Mouse (Mus musculus) kidney, postnatal 0 days (tissue): ENCODE measurements at regions not wholly inside any gene's neighbourhood (a gene's known extent, or its start where the extent isn't known, plus 50 kb on each side); places are given as distances from the start of the nearest gene placed in this dataset.

Source experiments
- ATAC-seq: fragments of 200-750 bp; cut with Nextera tagmentation; replicated peaks from 2 replicates; pipeline ENCODE4 v1.8.0; 2017; ENCODE audit warnings: low read depth, moderate number of reproducible peaks, moderate TSS enrichment, moderate library complexity; ENCODE audit not compliant: low FRiP score
- DNase-seq: peaks from one replicate; pipeline ENCODE4 v3.0.0-alpha.2; 2016; ENCODE audit warnings: low spot score
- H3K27ac ChIP-seq: fragments of 300-500 bp; sonication (generic); 2 replicates; pipeline ENCODE4 v1.5.1; 2014; ENCODE audit warnings: mild to moderate bottlenecking
- H3K27me3 ChIP-seq: fragments of 300-500 bp; sonication (generic); 2 replicates; pipeline ENCODE4 v1.6.1; 2014; ENCODE audit warnings: low read length, mixed read lengths; ENCODE audit not compliant: insufficient read depth
- H3K36me3 ChIP-seq: fragments of 300-500 bp; sonication (generic); 2 replicates; pipeline ENCODE4 v1.6.1; 2014; ENCODE audit warnings: low read length, mixed read lengths; ENCODE audit not compliant: insufficient read depth
- H3K4me1 ChIP-seq: fragments of 300-500 bp; sonication (generic); replicated peaks from 2 replicates; pipeline ENCODE4 v1.6.1; 2014; ENCODE audit warnings: antibody characterized with exemption, low read length, mixed read lengths; ENCODE audit not compliant: insufficient read depth
- H3K4me2 ChIP-seq: fragments of 300-500 bp; sonication (generic); 2 replicates; pipeline ENCODE4 v1.6.1; 2014; ENCODE audit warnings: mild to moderate bottlenecking, low read length, moderate library complexity, mixed read lengths
- H3K4me3 ChIP-seq: fragments of 300-500 bp; sonication (generic); replicated peaks from 2 replicates; pipeline ENCODE4 v1.5.1; 2014; ENCODE audit warnings: low read depth, low read length
- H3K9ac ChIP-seq: fragments of 300-500 bp; sonication (generic); 2 replicates; pipeline ENCODE4 v1.6.1; 2014; ENCODE audit warnings: low read depth, low read length
- H3K9me3 ChIP-seq: fragments of 300-500 bp; sonication (generic); replicated peaks from 2 replicates; pipeline ENCODE4 v1.6.1; 2016; ENCODE audit warnings: low read length, inconsistent platforms, mixed read lengths
- CTCF ChIP-seq: IDR thresholded peaks from 2 replicates; pipeline ENCODE4 v1.5.1; 2016; ENCODE audit warnings: antibody characterized with exemption, low read depth, mild to moderate bottlenecking, moderate library complexity
- WGBS: fragments of 180-500 bp; shearing (Covaris S2); extraction: QIAGEN DNeasy Blood & Tissue Kit; methylation state at CpG from one replicate; pipeline ENCODE4 v1.1.7; 2014; 5-methylcytosine and 5-hydroxymethylcytosine counted together

GRCm38 (mm10) chr17:45341573-45341972, 92.0 kb downstream of the Cdc5l start:
- 81% methylated on average over 6 of the region's 6 CpGs for WGBS
- no peak for DNase-seq
- no peak overlapping the region for H3K4me3 ChIP-seq
- H3K9ac ChIP-seq: no peak overlapping the region
- TF ChIP-seq CTCF: no peak
- no peaks in the 10 kb centered on the region for H3K9me3 ChIP-seq
- H3K4me1 ChIP-seq: no peaks in the 10 kb centered on the region
- no peaks in the 10 kb centered on the region for H3K36me3 ChIP-seq
- 0 out of 2 replicates have a peak, but pooled peaks cover 3% of the 10 kb centered on the region for H3K27me3 ChIP-seq
- no peak overlapping the region for H3K27ac ChIP-seq
- no peak overlapping the region for H3K4me2 ChIP-seq
- no peak for ATAC-seq

- Histone ChIP-seq H3K4me1 (no peaks in the 10 kb centered on the region), H3K4me2 (no peak overlapping the region), H3K9me3 (no peaks in the 10 kb centered on the region), H3K9ac (no peak overlapping the region), H3K4me3 (no peak overlapping the region), H3K36me3 (no peaks in the 10 kb centered on the region), H3K27me3 (0 out of 2 replicates have a peak, but pooled peaks cover 3% of the 10 kb centered on the region), H3K27ac (no peak overlapping the region)
- TF ChIP-seq CTCF: no peak
- no peak for ATAC-seq
- DNase-seq: no peak
- WGBS: 50% methylated on average over 4 of the region's 4 CpGs
These were observed 92.7 kb downstream of the Cdc5l start for GRCm38 (mm10) chr17:45340851-45341250.

DNA sequence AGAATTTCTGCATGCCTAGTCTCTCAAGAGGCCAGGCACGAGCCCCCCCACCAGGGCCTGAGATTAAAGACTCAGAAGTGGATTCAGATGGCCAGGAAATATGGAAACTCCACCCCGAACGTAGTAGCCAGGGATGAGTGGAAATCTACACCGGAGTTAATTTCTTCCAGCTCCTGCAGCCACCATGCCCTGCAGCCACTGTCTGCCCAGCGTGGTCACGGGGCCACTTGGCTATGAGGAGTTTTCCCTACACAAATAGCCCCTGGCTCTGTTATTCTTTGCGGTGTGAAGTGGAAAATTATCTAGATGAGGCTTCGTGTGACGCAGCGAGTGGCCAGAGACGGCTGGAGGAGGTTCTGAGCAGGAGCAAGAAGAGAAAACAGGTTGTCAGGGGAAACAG, 94.3 kb downstream of the Cdc5l start:
- H3K36me3 ChIP-seq: no peaks in the 10 kb centered on the region
- DNase-seq: no peak

DNA sequence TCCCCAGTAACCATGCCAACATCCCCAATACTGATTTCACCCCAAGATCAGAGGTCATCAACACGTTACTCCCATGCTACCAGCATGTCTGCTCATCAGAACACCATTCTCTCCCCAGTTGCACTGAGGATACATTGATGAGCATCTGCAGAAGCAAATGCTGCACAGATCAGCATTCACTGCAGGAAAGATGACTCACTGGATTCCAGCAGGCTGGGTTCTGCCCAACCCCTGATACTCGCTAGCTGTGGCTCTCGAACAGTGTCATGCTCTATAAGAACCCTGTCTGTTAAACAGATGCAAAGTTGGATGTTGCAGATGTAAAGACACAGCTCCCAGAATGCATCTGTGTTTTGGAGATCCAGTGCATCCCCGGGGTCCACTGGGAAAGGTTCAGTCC, 95.5 kb downstream of the Cdc5l start:
- Histone ChIP-seq H3K4me1 (no peaks in the 10 kb centered on the region), H3K9ac (no peak overlapping the region), H3K36me3 (no peaks in the 10 kb centered on the region), H3K9me3 (no peaks in the 10 kb centered on the region), H3K27me3 (0 out of 2 replicates have a peak, but pooled peaks cover 3% of the 10 kb centered on the region), H3K4me3 (no peak overlapping the region), H3K27ac (no peak overlapping the region), H3K4me2 (no peak overlapping the region)
- TF ChIP-seq CTCF: no peak
- DNase-seq (no peak), ATAC-seq (no peak)
- 83% methylated on average over 4 of the region's 4 CpGs for WGBS

More for the DNA sequence above, 94.3 kb downstream of the Cdc5l start:
- Histone ChIP-seq H3K4me3 (no peak overlapping the region), H3K27ac (no peak overlapping the region), H3K9ac (no peak overlapping the region), H3K27me3 (0 out of 2 replicates have a peak, but pooled peaks cover 3% of the 10 kb centered on the region), H3K4me2 (no peak overlapping the region), H3K9me3 (no peaks in the 10 kb centered on the region), H3K4me1 (no peaks in the 10 kb centered on the region)
- 57% methylated on average over 11 of the region's 11 CpGs for WGBS
- TF ChIP-seq CTCF: no peak
- no peak for ATAC-seq

DNA sequence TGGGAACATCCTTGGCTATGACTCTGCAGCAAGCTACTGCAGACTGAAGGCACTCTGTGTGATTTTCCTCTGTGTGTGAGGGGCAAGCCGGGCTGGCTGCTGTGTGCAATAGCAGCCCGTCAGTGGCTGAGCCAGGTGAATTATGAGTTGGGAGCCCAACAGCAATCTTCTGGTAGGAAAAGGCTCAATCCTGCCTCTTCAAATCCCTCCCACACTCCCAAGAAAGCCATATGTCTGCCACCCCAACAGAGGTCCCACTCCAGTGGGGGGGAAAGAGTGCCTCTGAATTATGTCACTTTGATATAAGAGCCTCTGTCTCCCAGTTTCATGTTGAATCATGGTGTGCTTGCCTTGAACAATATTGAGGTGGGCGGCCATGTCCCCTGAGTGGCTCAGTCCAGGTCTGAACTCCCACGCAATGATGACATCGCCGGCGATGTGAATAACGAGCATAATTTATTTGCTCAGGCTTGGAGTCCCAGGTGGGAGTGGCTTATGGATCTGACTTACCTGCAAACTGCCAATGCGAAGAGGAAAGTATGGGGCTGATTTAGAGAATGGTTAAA, 97.9 kb downstream of the Cdc5l start:
- Histone ChIP-seq H3K27me3 (no peaks in the 10 kb centered on the region), H3K4me3 (no peak overlapping the region), H3K9me3 (no peaks in the 10 kb centered on the region), H3K36me3 (no peaks in the 10 kb centered on the region), H3K4me2 (no peak overlapping the region), H3K27ac (no peak overlapping the region), H3K9ac (no peak overlapping the region), H3K4me1 (no peaks in the 10 kb centered on the region)
- WGBS: 43% methylated on average over 9 of the region's 9 CpGs
- peak; percentile 59 for DNase-seq
- ATAC-seq: no peak; the same call in 1 of the 2 replicates
- TF ChIP-seq CTCF: no peak

- DNase-seq: peak; percentile 36
- Histone ChIP-seq H3K27me3 (no peaks in the 10 kb centered on the region), H3K9ac (no peak overlapping the region), H3K36me3 (no peaks in the 10 kb centered on the region), H3K4me3 (no peak overlapping the region), H3K4me1 (no peaks in the 10 kb centered on the region), H3K27ac (no peak overlapping the region), H3K9me3 (no peaks in the 10 kb centered on the region), H3K4me2 (no peak overlapping the region)
- no peak for TF ChIP-seq CTCF
- 66% methylated on average over 13 of the region's 13 CpGs for WGBS
- no peak; the same call in 1 of the 2 replicates for ATAC-seq
These were observed 98.7 kb downstream of the Cdc5l start for GRCm38 (mm10) chr17:45334732-45335381.
